Mouse (Mus musculus): ENCODE data around the gene Mob3b.

- no peak for TF ChIP-seq POLR2A (IDR thresholded peaks at IDR 0.05; ENCODE audit: control insufficient read depth, extremely low read depth, insufficient read depth, low read length, poor library complexity)
- TF ChIP-seq CTCF (IDR thresholded peaks at IDR 0.05; ENCODE audit: borderline replicate concordance, control insufficient read depth, extremely low read depth, insufficient read depth, low read length, poor library complexity) = no peak
These were observed 116.4 kb downstream of the Mob3b start for GRCm38 (mm10) chr4:35040896-35041295.
